Mouse (Mus musculus): ENCODE data around the gene Ctsa. TPM values are rescaled to one million over a fixed set of nuclear protein-coding genes. Genes with fewer than 3 reads are reported as not detected.

The Ctsa gene
- polyA plus RNA-seq, 2 experiments = 147 to 197 TPM

- no peaks in the 10 kb centered on the region for H3K27me3 ChIP-seq (ENCODE audit: control insufficient read depth, insufficient read depth, low read length)
- peak within 1 kb of the TSS; percentile 35 for H3K27ac ChIP-seq (replicated peaks; ENCODE audit: low read depth, low read length)
- peak within 1 kb of the TSS; percentile 85 for H3K4me2 ChIP-seq (replicated peaks; ENCODE audit: low read depth, low read length, severe bottlenecking)
- peaks cover 9% of the 10 kb centered on the region for H3K4me1 ChIP-seq (ENCODE audit: control insufficient read depth, insufficient read depth, low read length)
- DNase-seq (ENCODE audit: low spot score) = peak; percentile 98
- H3K36me3 ChIP-seq (ENCODE audit: control insufficient read depth, insufficient read depth, low read length) = peaks cover 23% of the 10 kb centered on the region
- WGBS = under 1% methylated on average over 47 of the region's 47 CpGs
- peak; percentile 98 for ATAC-seq (ENCODE audit: low FRiP score, low read depth)
- peak; percentile 76; the same call in 1 of the 2 replicates for TF ChIP-seq POLR2A (IDR thresholded peaks at IDR 0.05; ENCODE audit: borderline replicate concordance, extremely low read depth, insufficient read depth, insufficient read length)
- peak within 1 kb of the TSS; percentile 73 for H3K4me3 ChIP-seq (replicated peaks; ENCODE audit: low read length)
- peak within 1 kb of the TSS; percentile 69 for H3K9ac ChIP-seq (ENCODE audit: low read depth, low read length, severe bottlenecking)
- H3K9me3 ChIP-seq (ENCODE audit: control insufficient read depth, low read length) = no peaks in the 10 kb centered on the region
Observed at GRCm38 (mm10) chr2:164804533-164805331, 27.9 kb upstream of the Ctsa start, which contains the start of the genes Acot8 and Zswim3. TSS of gene Acot8 (minus strand) at chr2:164804882. TSS of gene Zswim3 (plus strand) at chr2:164805098.

- no peak for TF ChIP-seq POLR2A (IDR thresholded peaks at IDR 0.05; ENCODE audit: borderline replicate concordance, extremely low read depth, insufficient read depth, insufficient read length)
- Histone ChIP-seq H3K27me3 (ENCODE audit: control insufficient read depth, insufficient read depth, low read length) (no peaks in the 10 kb centered on the region), H3K4me3 (replicated peaks; ENCODE audit: low read length) (peak overlapping the region; percentile 73), H3K9ac (ENCODE audit: low read depth, low read length, severe bottlenecking) (peak overlapping the region; percentile 62), H3K4me1 (ENCODE audit: control insufficient read depth, insufficient read depth, low read length) (peaks cover 9% of the 10 kb centered on the region), H3K36me3 (ENCODE audit: control insufficient read depth, insufficient read depth, low read length) (peaks cover 19% of the 10 kb centered on the region), H3K4me2 (replicated peaks; ENCODE audit: low read depth, low read length, severe bottlenecking) (peak overlapping the region; percentile 85), H3K9me3 (ENCODE audit: control insufficient read depth, low read length) (no peaks in the 10 kb centered on the region), H3K27ac (replicated peaks; ENCODE audit: low read depth, low read length) (no peak overlapping the region)
- DNase-seq (ENCODE audit: low spot score) (no peak), ATAC-seq (ENCODE audit: low FRiP score, low read depth) (peak; percentile 31; the same call in 1 of the 2 replicates)
- 1% methylated on average over 21 of the region's 21 CpGs for WGBS
Observed at GRCm38 (mm10) chr2:164805332-164805718, 27.3 kb upstream of the Ctsa start.

GRCm38 (mm10) chr2:164806614-164807013 lies 26.1 kb upstream of the Ctsa start:
- Histone ChIP-seq H3K9me3 (ENCODE audit: control insufficient read depth, low read length) (no peaks in the 10 kb centered on the region), H3K27ac (replicated peaks; ENCODE audit: low read depth, low read length) (no peak overlapping the region), H3K4me1 (ENCODE audit: control insufficient read depth, insufficient read depth, low read length) (peaks cover 9% of the 10 kb centered on the region), H3K9ac (ENCODE audit: low read depth, low read length, severe bottlenecking) (no peak overlapping the region), H3K36me3 (ENCODE audit: control insufficient read depth, insufficient read depth, low read length) (peaks cover 17% of the 10 kb centered on the region), H3K4me2 (replicated peaks; ENCODE audit: low read depth, low read length, severe bottlenecking) (no peak overlapping the region), H3K27me3 (ENCODE audit: control insufficient read depth, insufficient read depth, low read length) (no peaks in the 10 kb centered on the region), H3K4me3 (replicated peaks; ENCODE audit: low read length) (no peak overlapping the region)
- WGBS = 85% methylated on average over 7 of the region's 7 CpGs
- DNase-seq (ENCODE audit: low spot score) (no peak), ATAC-seq (ENCODE audit: low FRiP score, low read depth) (no peak)
- TF ChIP-seq POLR2A (IDR thresholded peaks at IDR 0.05; ENCODE audit: borderline replicate concordance, extremely low read depth, insufficient read depth, insufficient read length) = no peak

GRCm38 (mm10) chr2:164813557-164813956 lies 19.1 kb upstream of the Ctsa start:
- 0 out of 2 replicates have a peak, but pooled peaks cover 10% of the 10 kb centered on the region for H3K36me3 ChIP-seq (ENCODE audit: control insufficient read depth, insufficient read depth, low read length)
- no peak overlapping the region for H3K4me2 ChIP-seq (replicated peaks; ENCODE audit: low read depth, low read length, severe bottlenecking)
- H3K9me3 ChIP-seq (ENCODE audit: control insufficient read depth, low read length) = no peaks in the 10 kb centered on the region
- H3K27me3 ChIP-seq (ENCODE audit: control insufficient read depth, insufficient read depth, low read length) = no peaks in the 10 kb centered on the region
- H3K9ac ChIP-seq (ENCODE audit: low read depth, low read length, severe bottlenecking) = no peak overlapping the region
- ATAC-seq (ENCODE audit: low FRiP score, low read depth) = no peak
- H3K27ac ChIP-seq (replicated peaks; ENCODE audit: low read depth, low read length) = no peak overlapping the region
- no peak for DNase-seq (ENCODE audit: low spot score)
- WGBS = 53% methylated on average over 2 of the region's 2 CpGs
- no peak overlapping the region for H3K4me3 ChIP-seq (replicated peaks; ENCODE audit: low read length)
- TF ChIP-seq POLR2A (IDR thresholded peaks at IDR 0.05; ENCODE audit: borderline replicate concordance, extremely low read depth, insufficient read depth, insufficient read length) = no peak
- H3K4me1 ChIP-seq (ENCODE audit: control insufficient read depth, insufficient read depth, low read length) = no peaks in the 10 kb centered on the region

GRCm38 (mm10) chr2:164815348-164815747 lies 17.3 kb upstream of the Ctsa start:
- H3K36me3 ChIP-seq (ENCODE audit: control insufficient read depth, insufficient read depth, low read length) = 0 out of 2 replicates have a peak, but pooled peaks cover 6% of the 10 kb centered on the region
- ATAC-seq (ENCODE audit: low FRiP score, low read depth) (no peak), DNase-seq (ENCODE audit: low spot score) (no peak)
- no peaks in the 10 kb centered on the region for H3K9me3 ChIP-seq (ENCODE audit: control insufficient read depth, low read length)
- H3K27me3 ChIP-seq (ENCODE audit: control insufficient read depth, insufficient read depth, low read length) = no peaks in the 10 kb centered on the region
- WGBS = 87% methylated on average over 5 of the region's 5 CpGs
- no peak overlapping the region for H3K9ac ChIP-seq (ENCODE audit: low read depth, low read length, severe bottlenecking)
- H3K4me1 ChIP-seq (ENCODE audit: control insufficient read depth, insufficient read depth, low read length) = no peaks in the 10 kb centered on the region
- no peak overlapping the region for H3K4me3 ChIP-seq (replicated peaks; ENCODE audit: low read length)
- no peak for TF ChIP-seq POLR2A (IDR thresholded peaks at IDR 0.05; ENCODE audit: borderline replicate concordance, extremely low read depth, insufficient read depth, insufficient read length)
- no peak overlapping the region for H3K4me2 ChIP-seq (replicated peaks; ENCODE audit: low read depth, low read length, severe bottlenecking)
- no peak overlapping the region for H3K27ac ChIP-seq (replicated peaks; ENCODE audit: low read depth, low read length)
